Mouse (Mus musculus): ENCODE results near the gene Cdh7. TPM values are rescaled to one million over a fixed set of nuclear protein-coding genes. Genes with fewer than 3 reads are reported as not detected.

Cdh7 gene
- polyA plus RNA-seq, 1 experiment from 2014 or later, result not detected

- Histone ChIP-seq H3K36me3 (replicated peaks; ENCODE audit: insufficient read depth, low read length) (no peaks in the 10 kb centered on the region), H3K9me3 (ENCODE audit: low read length) (no peaks in the 10 kb centered on the region), H3K9ac (replicated peaks) (no peak overlapping the region), H3K4me1 (ENCODE audit: insufficient read depth) (no peaks in the 10 kb centered on the region), H3K4me2 (ENCODE audit: low read depth, low read length) (no peak overlapping the region), H3K4me3 (ENCODE audit: low read depth, low read length) (no peak overlapping the region), H3K27ac (ENCODE audit: low read depth) (no peak overlapping the region), H3K27me3 (ENCODE audit: insufficient read depth, low read length) (no peaks in the 10 kb centered on the region)
- TF ChIP-seq EP300 (IDR thresholded peaks at IDR 0.05; ENCODE audit: low read depth) (no peak), CTCF (IDR thresholded peaks at IDR 0.05; ENCODE audit: low read depth) (no peak)
- ATAC-seq (no peak), DNase-seq (no peak)
Measured at GRCm38 (mm10) chr1:110004451-110004850, 22.2 kb downstream of the Cdh7 start.

- Histone ChIP-seq H3K27me3 (ENCODE audit: insufficient read depth, low read length) (no peaks in the 10 kb centered on the region), H3K9ac (replicated peaks) (no peak overlapping the region), H3K4me1 (ENCODE audit: insufficient read depth) (no peaks in the 10 kb centered on the region), H3K4me2 (ENCODE audit: low read depth, low read length) (no peak overlapping the region), H3K4me3 (ENCODE audit: low read depth, low read length) (no peak overlapping the region), H3K27ac (ENCODE audit: low read depth) (no peak overlapping the region), H3K9me3 (ENCODE audit: low read length) (no peaks in the 10 kb centered on the region), H3K36me3 (replicated peaks; ENCODE audit: insufficient read depth, low read length) (no peaks in the 10 kb centered on the region)
- ATAC-seq (no peak), DNase-seq (no peak)
- TF ChIP-seq EP300 (IDR thresholded peaks at IDR 0.05; ENCODE audit: low read depth) (no peak), CTCF (IDR thresholded peaks at IDR 0.05; ENCODE audit: low read depth) (no peak)
- 67% methylated on average over 3 of the region's 3 CpGs for WGBS (ENCODE audit: insufficient replicate concordance)
Measured at GRCm38 (mm10) chr1:110005038-110005437, 22.8 kb downstream of the Cdh7 start.

GRCm38 (mm10) chr1:110012153-110012552 is 29.9 kb downstream of the Cdh7 start:
- Histone ChIP-seq H3K4me2 (ENCODE audit: low read depth, low read length) (no peak overlapping the region), H3K27me3 (ENCODE audit: insufficient read depth, low read length) (no peaks in the 10 kb centered on the region), H3K9me3 (ENCODE audit: low read length) (no peaks in the 10 kb centered on the region), H3K4me3 (ENCODE audit: low read depth, low read length) (no peak overlapping the region), H3K4me1 (ENCODE audit: insufficient read depth) (no peaks in the 10 kb centered on the region), H3K36me3 (replicated peaks; ENCODE audit: insufficient read depth, low read length) (no peaks in the 10 kb centered on the region), H3K27ac (ENCODE audit: low read depth) (no peak overlapping the region), H3K9ac (replicated peaks) (no peak overlapping the region)
- WGBS (ENCODE audit: insufficient replicate concordance), result 63% methylated on average over 1 of the region's 1 CpGs
- no peak for ATAC-seq
- no peak for DNase-seq
- TF ChIP-seq EP300 (IDR thresholded peaks at IDR 0.05; ENCODE audit: low read depth), result no peak

GRCm38 (mm10) chr1:110056317-110056716 is 74.1 kb downstream of the Cdh7 start:
- no peak for TF ChIP-seq EP300 (IDR thresholded peaks at IDR 0.05; ENCODE audit: low read depth)
- no peak for TF ChIP-seq CTCF (IDR thresholded peaks at IDR 0.05; ENCODE audit: low read depth)
- H3K4me2 ChIP-seq (ENCODE audit: low read depth, low read length), result no peak overlapping the region

GRCm38 (mm10) chr1:110067405-110067804 is 85.2 kb downstream of the Cdh7 start:
- Histone ChIP-seq H3K4me1 (ENCODE audit: insufficient read depth) (no peaks in the 10 kb centered on the region), H3K4me2 (ENCODE audit: low read depth, low read length) (no peak overlapping the region), H3K4me3 (ENCODE audit: low read depth, low read length) (no peak overlapping the region), H3K27me3 (ENCODE audit: insufficient read depth, low read length) (no peaks in the 10 kb centered on the region), H3K36me3 (replicated peaks; ENCODE audit: insufficient read depth, low read length) (no peaks in the 10 kb centered on the region), H3K9me3 (ENCODE audit: low read length) (no peaks in the 10 kb centered on the region), H3K9ac (replicated peaks) (no peak overlapping the region), H3K27ac (ENCODE audit: low read depth) (no peak overlapping the region)
- no peak for DNase-seq
- WGBS (ENCODE audit: insufficient replicate concordance), result 85% methylated on average over 1 of the region's 1 CpGs
- no peak for ATAC-seq
- TF ChIP-seq CTCF (IDR thresholded peaks at IDR 0.05; ENCODE audit: low read depth), result no peak
- TF ChIP-seq EP300 (IDR thresholded peaks at IDR 0.05; ENCODE audit: low read depth), result no peak

More at GRCm38 (mm10) chr1:110056317-110056716, 74.1 kb downstream of the Cdh7 start:
- ATAC-seq (no peak), DNase-seq (no peak)
- Histone ChIP-seq H3K4me3 (ENCODE audit: low read depth, low read length) (no peak overlapping the region), H3K9me3 (ENCODE audit: low read length) (no peaks in the 10 kb centered on the region), H3K4me1 (ENCODE audit: insufficient read depth) (no peaks in the 10 kb centered on the region), H3K9ac (replicated peaks) (no peak overlapping the region), H3K36me3 (replicated peaks; ENCODE audit: insufficient read depth, low read length) (no peaks in the 10 kb centered on the region), H3K27ac (ENCODE audit: low read depth) (no peak overlapping the region), H3K27me3 (ENCODE audit: insufficient read depth, low read length) (no peaks in the 10 kb centered on the region)

- H3K27me3 ChIP-seq (ENCODE audit: insufficient read depth, low read length), result no peaks in the 10 kb centered on the region
- no peaks in the 10 kb centered on the region for H3K36me3 ChIP-seq (replicated peaks; ENCODE audit: insufficient read depth, low read length)
- no peaks in the 10 kb centered on the region for H3K4me1 ChIP-seq (ENCODE audit: insufficient read depth)
- no peak for ATAC-seq
- TF ChIP-seq CTCF (IDR thresholded peaks at IDR 0.05; ENCODE audit: low read depth) (no peak), EP300 (IDR thresholded peaks at IDR 0.05; ENCODE audit: low read depth) (no peak)
- H3K9ac ChIP-seq (replicated peaks), result no peak overlapping the region
- H3K4me3 ChIP-seq (ENCODE audit: low read depth, low read length), result no peak overlapping the region
- no peak overlapping the region for H3K4me2 ChIP-seq (ENCODE audit: low read depth, low read length)
- H3K9me3 ChIP-seq (ENCODE audit: low read length), result no peaks in the 10 kb centered on the region
- no peak for DNase-seq
- H3K27ac ChIP-seq (ENCODE audit: low read depth), result no peak overlapping the region
Measured at GRCm38 (mm10) chr1:110078471-110078870, 96.2 kb downstream of the Cdh7 start.

- Histone ChIP-seq H3K9ac (replicated peaks) (no peak overlapping the region), H3K4me1 (ENCODE audit: insufficient read depth) (no peaks in the 10 kb centered on the region), H3K4me3 (ENCODE audit: low read depth, low read length) (no peak overlapping the region), H3K9me3 (ENCODE audit: low read length) (no peaks in the 10 kb centered on the region), H3K4me2 (ENCODE audit: low read depth, low read length) (no peak overlapping the region), H3K27ac (ENCODE audit: low read depth) (no peak overlapping the region), H3K36me3 (replicated peaks; ENCODE audit: insufficient read depth, low read length) (no peaks in the 10 kb centered on the region), H3K27me3 (ENCODE audit: insufficient read depth, low read length) (no peaks in the 10 kb centered on the region)
- WGBS (ENCODE audit: insufficient replicate concordance), result 72% methylated on average over 1 of the region's 1 CpGs
- TF ChIP-seq CTCF (IDR thresholded peaks at IDR 0.05; ENCODE audit: low read depth) (no peak), EP300 (IDR thresholded peaks at IDR 0.05; ENCODE audit: low read depth) (no peak)
- ATAC-seq (no peak), DNase-seq (no peak)
Measured at GRCm38 (mm10) chr1:110118071-110118470, 135.8 kb downstream of the Cdh7 start.
